Mouse (Mus musculus) myocyte (in vitro differentiated cells): ENCODE measurements at regions not wholly inside any gene's neighbourhood (a gene's known extent, or its start where the extent isn't known, plus 50 kb on each side); places are given as distances from the start of the nearest gene placed in this dataset.

Experiments
- H3K27me3 ChIP-seq: one replicate; pipeline ENCODE4 v1.6.1; 2011; ENCODE audit not compliant: control insufficient read depth, insufficient read depth, insufficient read length
- H3K36me3 ChIP-seq: one replicate; pipeline ENCODE4 v1.6.1; 2011; ENCODE audit not compliant: control insufficient read depth, insufficient read depth
- H3K4me2 ChIP-seq: one replicate; pipeline ENCODE4 v1.6.1; 2011; ENCODE audit warnings: low read depth, control low read depth
- H3K4me3 ChIP-seq: one replicate; pipeline ENCODE4 v1.5.1; 2011; ENCODE audit warnings: mild to moderate bottlenecking, control low read depth, moderate library complexity
- H3K79me2 ChIP-seq: one replicate; pipeline ENCODE4 v1.6.1; 2011; ENCODE audit not compliant: control insufficient read depth, insufficient read depth
- H3ac ChIP-seq: one replicate; pipeline ENCODE4 v1.6.1; 2011; ENCODE audit not compliant: control insufficient read depth, insufficient read length
- CEBPB ChIP-seq: IDR thresholded peaks from 2 replicates; pipeline ENCODE4 v1.6.1; 2011; ENCODE audit warnings: mild to moderate bottlenecking, moderate library complexity; ENCODE audit not compliant: poor library complexity, insufficient read depth, severe bottlenecking
- E2F4 ChIP-seq: IDR thresholded peaks from one replicate; pipeline ENCODE4 v1.6.1; 2011; ENCODE audit warnings: mild to moderate bottlenecking, control low read depth, moderate library complexity; ENCODE audit not compliant: insufficient read depth
- MAX ChIP-seq: IDR thresholded peaks from one replicate; pipeline ENCODE4 v1.6.1; 2011; ENCODE audit warnings: low read depth, mild to moderate bottlenecking, control low read depth
- MYOD1 ChIP-seq, 3 experiments: IDR thresholded peaks; one replicate each; pipeline ENCODE4 v1.6.1; 2011; ENCODE audit warnings: control low read depth in 2 of 3, low read depth in 2 of 3, mild to moderate bottlenecking in 2 of 3, moderate library complexity in 1 of 3; ENCODE audit not compliant: insufficient read length in 2 of 3, control insufficient read depth in 1 of 3
- MYOG ChIP-seq, 3 experiments: IDR thresholded peaks; one replicate each; pipeline ENCODE4 v1.6.1; 2011; ENCODE audit warnings: control low read depth in 2 of 3, low read depth in 2 of 3, mild to moderate bottlenecking in 2 of 3; ENCODE audit not compliant: insufficient read length in 2 of 3, control insufficient read depth in 1 of 3, insufficient read depth in 1 of 3
- POLR2A ChIP-seq: IDR thresholded peaks from one replicate; pipeline ENCODE4 v1.6.1; 2011; ENCODE audit warnings: low read depth, mild to moderate bottlenecking, control low read depth, moderate library complexity; ENCODE audit not compliant: insufficient read length
- POLR2AphosphoS2 ChIP-seq: IDR thresholded peaks from one replicate; pipeline ENCODE4 v1.6.1; 2011; ENCODE audit warnings: low read depth, control low read depth; ENCODE audit not compliant: insufficient read length
- REST ChIP-seq: IDR thresholded peaks from one replicate; pipeline ENCODE4 v1.6.1; 2011; ENCODE audit warnings: mild to moderate bottlenecking, control low read depth, moderate library complexity; ENCODE audit not compliant: insufficient read depth, insufficient read length
- SRF ChIP-seq: IDR thresholded peaks from one replicate; pipeline ENCODE4 v1.6.1; 2011; ENCODE audit warnings: low read depth; ENCODE audit not compliant: control insufficient read depth, insufficient read length
- TCF12 ChIP-seq: IDR thresholded peaks from one replicate; pipeline ENCODE4 v1.6.1; 2011; ENCODE audit warnings: mild to moderate bottlenecking, control low read depth; ENCODE audit not compliant: poor library complexity, insufficient read depth, severe bottlenecking
- TCF3 ChIP-seq: IDR thresholded peaks from one replicate; pipeline ENCODE4 v1.6.1; 2011; ENCODE audit warnings: low read depth, control low read depth; ENCODE audit not compliant: insufficient read length
- USF1 ChIP-seq: IDR thresholded peaks from one replicate; pipeline ENCODE4 v1.6.1; 2011; ENCODE audit warnings: low read depth, mild to moderate bottlenecking, control low read depth, moderate library complexity

DNA sequence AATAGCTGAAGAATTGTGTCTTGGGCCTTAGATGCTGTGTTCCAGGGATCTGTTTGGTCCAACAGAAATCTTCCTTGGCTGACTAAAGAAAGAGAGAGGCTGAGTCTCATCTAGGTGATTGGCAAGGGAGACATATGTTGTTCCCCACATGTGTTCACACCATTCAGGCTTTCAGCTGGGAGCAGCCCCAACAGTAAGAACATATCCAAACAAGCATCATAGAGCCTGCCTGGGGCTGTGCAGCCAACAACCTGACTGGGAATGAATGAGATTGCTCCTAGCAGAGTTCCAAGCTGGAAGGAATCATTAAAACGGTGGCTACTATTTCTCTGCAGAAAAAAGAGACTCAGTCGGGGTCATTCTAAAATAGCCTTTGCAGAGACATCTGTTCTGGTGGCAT lies 350.3 kb downstream of the Lpin1 start:
- Histone ChIP-seq H3K79me2 (no peaks in the 10 kb centered on the region), H3K36me3 (no peaks in the 10 kb centered on the region), H3ac (no peak overlapping the region), H3K27me3 (no peaks in the 10 kb centered on the region), H3K4me3 (no peak overlapping the region), H3K4me2 (no peak overlapping the region)
- no peak for TF ChIP-seq POLR2A
- TF ChIP-seq TCF3: no peak
- TF ChIP-seq USF1: no peak
- no peak for TF ChIP-seq MYOG (IDR thresholded peaks at IDR 0.05; ENCODE audit: control insufficient read depth in 1 of 3, insufficient read depth in 1 of 3, insufficient read length in 2 of 3, low read depth in 2 of 3)
- no peak for TF ChIP-seq REST

DNA sequence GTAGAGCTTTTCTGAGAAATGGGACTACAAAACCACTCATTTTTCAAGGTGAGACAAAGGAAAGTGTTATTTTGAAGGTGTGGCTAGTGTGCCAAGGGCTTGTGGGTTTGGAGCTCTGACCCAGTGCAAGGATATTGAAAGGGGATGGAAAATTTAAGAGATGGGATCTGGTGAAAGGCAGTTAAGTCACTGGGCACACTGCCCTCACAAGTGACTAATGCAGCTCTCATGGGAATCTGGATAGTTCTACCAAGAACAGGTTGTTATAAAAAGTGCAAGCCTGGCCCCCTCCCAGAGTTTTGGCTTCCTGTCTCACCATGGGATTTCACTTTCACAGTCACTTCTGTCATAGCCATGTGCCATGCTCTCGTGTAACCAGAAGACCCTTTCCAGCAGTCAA lies 360.1 kb downstream of the Lpin1 start:
- H3K4me3 ChIP-seq: no peak overlapping the region
- no peak overlapping the region for H3K4me2 ChIP-seq
- TF ChIP-seq POLR2A: no peak
- TF ChIP-seq POLR2AphosphoS2: no peak
- no peak for TF ChIP-seq E2F4
- no peak for TF ChIP-seq CEBPB
- no peak for TF ChIP-seq TCF3
- TF ChIP-seq REST: no peak
- TF ChIP-seq USF1: no peak
- no peak for TF ChIP-seq MAX
- TF ChIP-seq MYOG (IDR thresholded peaks at IDR 0.05; ENCODE audit: control insufficient read depth in 1 of 3, insufficient read depth in 1 of 3, insufficient read length in 2 of 3, low read depth in 2 of 3): no peak
- no peak for TF ChIP-seq SRF
- TF ChIP-seq MYOD1 (IDR thresholded peaks at IDR 0.05; ENCODE audit: control insufficient read depth in 1 of 3, insufficient read length in 2 of 3, low read depth in 2 of 3): no peak
- TF ChIP-seq TCF12: no peak
- no peaks in the 10 kb centered on the region for H3K36me3 ChIP-seq
- no peaks in the 10 kb centered on the region for H3K27me3 ChIP-seq
- no peaks in the 10 kb centered on the region for H3K79me2 ChIP-seq
- no peak overlapping the region for H3ac ChIP-seq

DNA sequence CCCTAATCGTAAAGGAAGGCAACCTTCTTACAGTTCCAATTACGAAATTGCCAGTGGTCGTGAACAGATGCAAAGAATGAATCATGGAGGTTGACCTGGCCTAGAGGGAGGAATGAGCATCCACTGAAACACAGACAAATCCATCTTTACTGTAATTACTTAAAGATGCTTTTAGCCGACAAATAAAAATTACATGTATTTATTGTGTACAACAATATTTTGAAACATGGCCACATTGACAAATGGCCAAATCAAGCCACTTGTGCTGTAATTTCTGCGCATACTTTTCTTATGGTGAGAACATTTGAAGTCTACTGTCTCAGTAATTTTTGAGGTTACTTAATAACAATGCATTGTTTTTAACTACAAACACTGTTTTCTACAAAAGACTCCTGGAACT lies 360.7 kb downstream of the Lpin1 start:
- Histone ChIP-seq H3ac (no peak overlapping the region), H3K4me3 (no peak overlapping the region), H3K36me3 (no peaks in the 10 kb centered on the region), H3K79me2 (no peaks in the 10 kb centered on the region), H3K4me2 (no peak overlapping the region), H3K27me3 (no peaks in the 10 kb centered on the region)
- TF ChIP-seq TCF12: no peak

DNA sequence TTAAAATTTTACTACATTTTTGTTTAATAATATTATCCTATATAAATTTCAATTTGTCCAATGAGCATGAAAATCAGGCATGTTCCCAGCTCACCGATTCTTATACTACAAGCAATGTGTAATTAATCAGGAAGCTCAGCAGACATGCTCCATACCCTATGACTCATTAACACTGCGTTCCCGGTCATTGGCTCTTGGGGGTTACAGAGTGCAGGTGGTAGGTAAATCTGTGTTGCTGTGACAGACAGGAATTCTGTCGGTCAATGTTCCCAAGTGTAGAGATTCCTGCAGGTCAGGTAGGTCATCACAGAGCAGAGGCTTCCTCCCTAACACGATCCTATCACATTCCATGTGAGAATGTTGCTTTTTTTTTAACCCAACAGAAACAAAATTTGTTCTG lies 371.0 kb downstream of the Lpin1 start:
- Histone ChIP-seq H3K4me3 (no peak overlapping the region), H3K27me3 (no peaks in the 10 kb centered on the region), H3ac (no peak overlapping the region), H3K36me3 (no peaks in the 10 kb centered on the region), H3K79me2 (no peaks in the 10 kb centered on the region), H3K4me2 (no peak overlapping the region)
- TF ChIP-seq TCF3 (no peak), E2F4 (no peak), REST (no peak), MYOD1 (IDR thresholded peaks at IDR 0.05; ENCODE audit: control insufficient read depth in 1 of 3, insufficient read length in 2 of 3, low read depth in 2 of 3) (no peak)

DNA sequence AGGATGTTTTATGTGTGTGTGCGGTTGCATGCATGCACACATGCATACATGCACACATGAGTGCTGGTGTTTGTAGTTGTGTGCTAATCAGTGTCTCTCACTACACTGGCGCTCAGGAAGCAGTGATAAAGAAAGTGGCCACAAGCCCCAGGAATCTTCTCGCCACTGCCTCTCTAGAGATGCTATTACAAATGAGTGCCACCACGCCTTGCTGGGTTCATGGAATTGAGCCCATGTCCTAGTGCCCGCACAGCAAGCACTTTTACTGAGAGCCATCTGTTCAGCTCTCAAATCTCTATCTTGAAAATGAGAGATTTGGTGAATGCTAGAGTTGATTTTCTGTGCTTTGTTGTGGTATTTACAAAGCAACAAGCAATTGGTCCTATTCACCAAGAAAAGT lies 373.3 kb downstream of the Lpin1 start:
- Histone ChIP-seq H3K4me2 (no peak overlapping the region), H3ac (no peak overlapping the region), H3K27me3 (no peaks in the 10 kb centered on the region), H3K36me3 (no peaks in the 10 kb centered on the region), H3K79me2 (no peaks in the 10 kb centered on the region), H3K4me3 (no peak overlapping the region)
- no peak for TF ChIP-seq MYOD1 (IDR thresholded peaks at IDR 0.05; ENCODE audit: control insufficient read depth in 1 of 3, insufficient read length in 2 of 3, low read depth in 2 of 3)
- no peak for TF ChIP-seq E2F4
- TF ChIP-seq TCF12: no peak
- no peak for TF ChIP-seq TCF3
- TF ChIP-seq SRF: no peak
- no peak for TF ChIP-seq POLR2AphosphoS2
- no peak for TF ChIP-seq USF1
- TF ChIP-seq MYOG (IDR thresholded peaks at IDR 0.05; ENCODE audit: control insufficient read depth in 1 of 3, insufficient read depth in 1 of 3, insufficient read length in 2 of 3, low read depth in 2 of 3): no peak
- TF ChIP-seq REST: no peak
- TF ChIP-seq CEBPB: no peak
- no peak for TF ChIP-seq MAX
- TF ChIP-seq POLR2A: no peak

DNA sequence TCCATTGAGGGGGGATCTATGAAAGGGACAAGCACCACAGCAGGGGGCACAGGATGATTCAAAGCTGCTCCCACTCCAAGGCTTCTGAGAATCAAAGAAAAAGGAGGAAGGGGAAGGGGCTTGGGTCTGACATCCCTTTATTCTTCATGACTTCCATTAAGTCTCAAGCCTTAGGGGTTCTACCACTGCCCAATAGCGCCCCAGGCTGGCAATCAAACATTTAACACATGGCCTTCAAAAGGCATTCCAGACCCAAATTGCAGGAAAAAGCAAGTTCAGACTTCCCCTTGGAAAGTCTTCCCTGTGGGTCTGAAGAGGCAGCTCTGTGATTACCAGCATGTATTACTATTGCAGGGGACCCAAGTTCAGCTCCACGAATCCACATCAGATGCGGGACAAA lies 377.2 kb downstream of the Lpin1 start:
- no peak for TF ChIP-seq TCF3
- no peak for TF ChIP-seq POLR2AphosphoS2
- Histone ChIP-seq H3K4me2 (no peak overlapping the region), H3K79me2 (no peaks in the 10 kb centered on the region), H3K4me3 (no peak overlapping the region), H3ac (no peak overlapping the region), H3K36me3 (no peaks in the 10 kb centered on the region), H3K27me3 (no peaks in the 10 kb centered on the region)
